Comparison of ENCODE assay signal across 7 mouse cellular contexts in genomic region chr16:31234356-31234755, GRCm38 (mm10). TPM values are rescaled to one million over a fixed set of nuclear protein-coding genes. Genes with fewer than 3 reads are reported as not detected.
A peak's percentile ranks its signal among the peaks of the same experiment; 100 is the strongest.
DNase-seq lines count a peak whose midpoint lies in the region; ATAC-seq lines count a peak whose summit lies in the region.

No protein-coding gene starts in this region.

- no peaks in the 10 kb centered on the region for H3K36me3 ChIP-seq in heart, embryonic 14.5 days (ENCODE audit: control insufficient read depth, insufficient read depth, low read length)
- H3K36me3 ChIP-seq in midbrain, embryonic 11.5 days (ENCODE audit: control insufficient read depth, insufficient read depth, low read length), result no peaks in the 10 kb centered on the region
- H3K36me3 ChIP-seq in midbrain, embryonic 10.5 days, result no peaks in the 10 kb centered on the region
- H3K36me3 ChIP-seq in limb, embryonic 10.5 days, result no peaks in the 10 kb centered on the region

- DNase-seq in heart, adult 18-20 months, result no peak
- peak; percentile 80 for DNase-seq in midbrain, embryonic 11.5 days (ENCODE audit: low spot score, missing footprints)
- DNase-seq in midbrain, embryonic 10.5 days (ENCODE audit: low spot score), result no peak
- DNase-seq in limb, embryonic 10.5 days (ENCODE audit: low spot score), result no peak
- no peak for DNase-seq in spleen, postnatal 10 days (ENCODE audit: low spot score in 2 of 2)
- no peak for DNase-seq in retina, embryonic 14.5 days (ENCODE audit: low spot score)

- H3K27me3 ChIP-seq in heart, embryonic 14.5 days (ENCODE audit: control insufficient read depth, insufficient read depth, low read length), result no peaks in the 10 kb centered on the region
- no peaks in the 10 kb centered on the region for H3K27me3 ChIP-seq in midbrain, embryonic 11.5 days (ENCODE audit: control insufficient read depth, insufficient read depth, low read length)
- peaks cover 19% of the 10 kb centered on the region; the same call in 1 of the 2 replicates for H3K27me3 ChIP-seq in midbrain, embryonic 10.5 days (ENCODE audit: low read depth, poor library complexity, severe bottlenecking)
- peaks cover 18% of the 10 kb centered on the region; the same call in 1 of the 2 replicates for H3K27me3 ChIP-seq in limb, embryonic 10.5 days (ENCODE audit: low read depth, poor library complexity, severe bottlenecking)

- peak overlapping the region; percentile 68 for H3K4me2 ChIP-seq in heart, embryonic 14.5 days (ENCODE audit: low read length)
- no peak overlapping the region for H3K4me2 ChIP-seq in midbrain, embryonic 11.5 days

- no peak overlapping the region for H3K4me3 ChIP-seq in heart, embryonic 14.5 days (ENCODE audit: control insufficient read depth in 1 of 2, insufficient read depth in 1 of 2, low read depth in 1 of 2, low read length in 2 of 2)
- H3K4me3 ChIP-seq in midbrain, embryonic 11.5 days (ENCODE audit: low read depth, low read length), result no peak overlapping the region
- no peak overlapping the region for H3K4me3 ChIP-seq in midbrain, embryonic 10.5 days
- H3K4me3 ChIP-seq in limb, embryonic 10.5 days, result no peak overlapping the region

- H3K4me1 ChIP-seq in heart, embryonic 14.5 days (ENCODE audit: control insufficient read depth in 2 of 2, insufficient read depth in 2 of 2, low read length in 2 of 2), result peaks cover 11 to 14% of the 10 kb centered on the region in 2 experiments
- no peaks in the 10 kb centered on the region; the same call in 1 of the 2 replicates for H3K4me1 ChIP-seq in midbrain, embryonic 11.5 days (ENCODE audit: control insufficient read depth, insufficient read depth, low read length)
- H3K4me1 ChIP-seq in midbrain, embryonic 10.5 days, result peaks cover 28% of the 10 kb centered on the region
- H3K4me1 ChIP-seq in limb, embryonic 10.5 days, result peaks cover 49% of the 10 kb centered on the region

- 58% methylated on average over 3 of the region's 3 CpGs for WGBS in heart, embryonic 14.5 days
- WGBS in midbrain, embryonic 11.5 days, result 55% methylated on average over 3 of the region's 3 CpGs
- WGBS in midbrain, embryonic 10.5 days, result 61% methylated on average over 3 of the region's 3 CpGs
- WGBS in limb, embryonic 10.5 days, result 57% methylated on average over 3 of the region's 3 CpGs

- H3K27ac ChIP-seq in heart, embryonic 14.5 days (replicated peaks in 1 of 2; ENCODE audit: control insufficient read depth in 1 of 2, insufficient read depth in 1 of 2, low read depth in 2 of 2, low read length in 2 of 2), result no peak overlapping the region
- no peak overlapping the region for H3K27ac ChIP-seq in midbrain, embryonic 11.5 days (ENCODE audit: low read depth, low read length)
- H3K27ac ChIP-seq in midbrain, embryonic 10.5 days (replicated peaks), result no peak overlapping the region
- 0 out of 2 replicates have a peak overlapping the region, but pooled peaks have one; percentile 28 for H3K27ac ChIP-seq in limb, embryonic 10.5 days

- no peak for ATAC-seq in heart, embryonic 14.5 days (ENCODE audit: insufficient number of reproducible peaks, insufficient read depth, low FRiP score, low read depth)
- no peak for ATAC-seq in midbrain, embryonic 11.5 days (ENCODE audit: low FRiP score)

- no peak overlapping the region for H3K9ac ChIP-seq in heart, embryonic 14.5 days (ENCODE audit: low read length)
- no peak overlapping the region for H3K9ac ChIP-seq in midbrain, embryonic 11.5 days (ENCODE audit: low read length)

- H3K9me3 ChIP-seq in heart, embryonic 14.5 days (ENCODE audit: control insufficient read depth, low read length), result no peaks in the 10 kb centered on the region
- H3K9me3 ChIP-seq in midbrain, embryonic 11.5 days (ENCODE audit: control insufficient read depth, low read length), result no peaks in the 10 kb centered on the region
- H3K9me3 ChIP-seq in midbrain, embryonic 10.5 days (replicated peaks), result no peaks in the 10 kb centered on the region
- no peaks in the 10 kb centered on the region for H3K9me3 ChIP-seq in limb, embryonic 10.5 days (replicated peaks)

RNA-seq across cellular contexts. Expression of gene Acap2, which starts 33.3 kb away (rescaled TPM):
- polyA plus RNA-seq in heart, embryonic 14.5 days (2014; fragmentation: Nextera tagmentation; extraction: Ambion mirVana), result 14.9 and 15.0 TPM in 2 replicates
- 10 to 100 TPM; 16.8 to 18.7 TPM for total RNA-seq in heart, adult 18-20 months (2021)
- polyA plus RNA-seq in midbrain, embryonic 11.5 days (2014; fragmentation: Nextera tagmentation; extraction: Ambion mirVana), result 23.2 and 24.2 TPM in 2 replicates
- polyA plus RNA-seq in midbrain, embryonic 10.5 days (2016; fragmentation: Nextera tagmentation; extraction: Ambion mirVana), result 16.9 and 19.2 TPM in 2 replicates
- polyA plus RNA-seq in limb, embryonic 10.5 days (2016; fragmentation: Nextera tagmentation; extraction: Ambion mirVana), result 14.9 and 16.4 TPM in 2 replicates

RNA-seq across cellular contexts. Expression of gene Ppp1r2, which starts 40.7 kb away (rescaled TPM):
- 104 and 105 TPM in 2 replicates for polyA plus RNA-seq in heart, embryonic 14.5 days (2014; fragmentation: Nextera tagmentation; extraction: Ambion mirVana)
- 10 to 100 TPM; 77.5 to 85.2 TPM for total RNA-seq in heart, adult 18-20 months (2021)
- 109 and 114 TPM in 2 replicates for polyA plus RNA-seq in midbrain, embryonic 11.5 days (2014; fragmentation: Nextera tagmentation; extraction: Ambion mirVana)
- polyA plus RNA-seq in midbrain, embryonic 10.5 days (2016; fragmentation: Nextera tagmentation; extraction: Ambion mirVana), result 96.7 and 101 TPM in 2 replicates
- polyA plus RNA-seq in limb, embryonic 10.5 days (2016; fragmentation: Nextera tagmentation; extraction: Ambion mirVana), result 84.6 and 89.8 TPM in 2 replicates
